Mouse (Mus musculus) forebrain, embryonic 12.5 days (tissue): ENCODE results near the gene Susd2. TPM values are rescaled to one million over a fixed set of nuclear protein-coding genes. Genes with fewer than 3 reads are reported as not detected.

Source experiments
- ATAC-seq: fragments of 200-750 bp; cut with Nextera tagmentation; 2 replicates; pipeline ENCODE4 v1.8.0; 2017; ENCODE audit warnings: moderate TSS enrichment; ENCODE audit not compliant: low FRiP score
- H3K27ac ChIP-seq: fragments of 300-500 bp; sonication (generic); 2 replicates; pipeline ENCODE4 v1.5.1; 2016; ENCODE audit warnings: mild to moderate bottlenecking
- H3K27me3 ChIP-seq: fragments of 300-500 bp; sonication (generic); 2 replicates; pipeline ENCODE4 v1.6.1; 2016; ENCODE audit warnings: mild to moderate bottlenecking
- H3K36me3 ChIP-seq: fragments of 300-500 bp; sonication (generic); replicated peaks from 2 replicates; pipeline ENCODE4 v1.6.1; 2016; ENCODE audit warnings: mild to moderate bottlenecking
- H3K4me1 ChIP-seq: fragments of 300-500 bp; sonication (generic); 2 replicates; pipeline ENCODE4 v1.6.1; 2016
- H3K4me2 ChIP-seq: fragments of 300-500 bp; sonication (generic); 2 replicates; pipeline ENCODE4 v1.6.1; 2016; ENCODE audit warnings: mild to moderate bottlenecking, moderate library complexity
- H3K4me3 ChIP-seq: fragments of 300-500 bp; sonication (generic); replicated peaks from 2 replicates; pipeline ENCODE4 v1.5.1; 2016; ENCODE audit warnings: mild to moderate bottlenecking
- H3K9ac ChIP-seq: fragments of 300-500 bp; sonication (generic); 2 replicates; pipeline ENCODE4 v1.6.1; 2016; ENCODE audit warnings: mild to moderate bottlenecking
- H3K9me3 ChIP-seq: fragments of 300-500 bp; sonication (generic); 2 replicates; pipeline ENCODE4 v1.6.1; 2016
- WGBS: fragments of 180-500 bp; shearing (Covaris S2); methylation state at CpG from one replicate; pipeline ENCODE4 v1.1.7; 2016; 5-methylcytosine and 5-hydroxymethylcytosine counted together
- polyA plus RNA-seq: library from polyadenylated mRNA; unstranded; fragments of >200 nt; fragmentation: Nextera tagmentation; extraction: Ambion mirVana; gene quantifications from 2 replicates; pipeline ENCODE4 v1.2.1, GENCODE M21; 2016

Susd2 gene
- polyA plus RNA-seq, 1 experiment from 2014 or later, result 1.6 TPM

- Histone ChIP-seq H3K4me2 (peak overlapping the region; percentile 100), H3K4me1 (peaks cover 26% of the 10 kb centered on the region), H3K4me3 (peak overlapping the region; percentile 56), H3K27ac (no peak overlapping the region), H3K9me3 (no peaks in the 10 kb centered on the region), H3K27me3 (peaks cover 27% of the 10 kb centered on the region), H3K9ac (peak overlapping the region; percentile 65), H3K36me3 (peaks cover 21% of the 10 kb centered on the region)
- ATAC-seq, result peak; percentile 56
- WGBS, result 2% methylated on average over 22 of the region's 23 CpGs
Measured at GRCm38 (mm10) chr10:75667911-75668270, 24.1 kb upstream of the Susd2 start.

- H3K4me2 ChIP-seq, result peak overlapping the region; percentile 100
- H3K9me3 ChIP-seq, result no peaks in the 10 kb centered on the region
- peaks cover 27% of the 10 kb centered on the region for H3K27me3 ChIP-seq
- peaks cover 21% of the 10 kb centered on the region for H3K36me3 ChIP-seq
- peak overlapping the region; percentile 65 for H3K9ac ChIP-seq
- H3K27ac ChIP-seq, result peak overlapping the region; percentile 54; the same call in 1 of the 2 replicates
- ATAC-seq, result peak; percentile 74
- 1% methylated on average over 62 of the region's 63 CpGs for WGBS
- H3K4me1 ChIP-seq, result peaks cover 26% of the 10 kb centered on the region
- peak overlapping the region; percentile 56 for H3K4me3 ChIP-seq
Measured at GRCm38 (mm10) chr10:75667115-75667910, 23.5 kb upstream of the Susd2 start.

- peak overlapping the region; percentile 100 for H3K4me2 ChIP-seq
- peak overlapping the region; percentile 54 for H3K27ac ChIP-seq
- 35% methylated on average over 4 of the region's 4 CpGs for WGBS
- ATAC-seq, result no peak
- H3K27me3 ChIP-seq, result peaks cover 27% of the 10 kb centered on the region
- peak overlapping the region; percentile 56 for H3K4me3 ChIP-seq
- H3K36me3 ChIP-seq, result peaks cover 27% of the 10 kb centered on the region
- peaks cover 26% of the 10 kb centered on the region for H3K4me1 ChIP-seq
- no peaks in the 10 kb centered on the region for H3K9me3 ChIP-seq
- H3K9ac ChIP-seq, result peak overlapping the region; percentile 65; the same call in 1 of the 2 replicates
Measured at GRCm38 (mm10) chr10:75666451-75667030, 22.7 kb upstream of the Susd2 start.

- no peak overlapping the region for H3K4me3 ChIP-seq
- no peaks in the 10 kb centered on the region for H3K9me3 ChIP-seq
- H3K36me3 ChIP-seq, result peaks cover 25% of the 10 kb centered on the region
- H3K4me2 ChIP-seq, result no peak overlapping the region
- ATAC-seq, result no peak
- H3K4me1 ChIP-seq, result peaks cover 26% of the 10 kb centered on the region
- H3K27me3 ChIP-seq, result peaks cover 26% of the 10 kb centered on the region
- H3K27ac ChIP-seq, result no peak overlapping the region
- 89% methylated on average over 6 of the region's 6 CpGs for WGBS
- H3K9ac ChIP-seq, result no peak overlapping the region
Measured at GRCm38 (mm10) chr10:75664673-75665270, 21.0 kb upstream of the Susd2 start.

- peaks cover 4% of the 10 kb centered on the region; the same call in 1 of the 2 replicates for H3K27me3 ChIP-seq
- H3K36me3 ChIP-seq, result peaks cover 39% of the 10 kb centered on the region
- ATAC-seq, result no peak
- H3K4me2 ChIP-seq, result no peak overlapping the region
- H3K27ac ChIP-seq, result no peak overlapping the region
- peaks cover 17% of the 10 kb centered on the region for H3K4me1 ChIP-seq
- no peaks in the 10 kb centered on the region for H3K9me3 ChIP-seq
- H3K9ac ChIP-seq, result no peak overlapping the region
- 90% methylated on average over 4 of the region's 4 CpGs for WGBS
- H3K4me3 ChIP-seq, result no peak overlapping the region
Measured at GRCm38 (mm10) chr10:75662575-75662974, 18.8 kb upstream of the Susd2 start.

GRCm38 (mm10) chr10:75661876-75662275, 18.1 kb upstream of the Susd2 start:
- Histone ChIP-seq H3K27ac (no peak overlapping the region), H3K4me3 (no peak overlapping the region), H3K36me3 (peaks cover 46% of the 10 kb centered on the region), H3K9ac (no peak overlapping the region), H3K27me3 (0 out of 2 replicates have a peak, but pooled peaks cover 3% of the 10 kb centered on the region), H3K9me3 (no peaks in the 10 kb centered on the region), H3K4me2 (no peak overlapping the region), H3K4me1 (peaks cover 10% of the 10 kb centered on the region)
- ATAC-seq, result no peak
- 92% methylated on average over 3 of the region's 3 CpGs for whole genome bisulfite sequencing

- ATAC-seq, result no peak
- Histone ChIP-seq H3K9ac (no peak overlapping the region), H3K27me3 (0 out of 2 replicates have a peak, but pooled peaks cover 3% of the 10 kb centered on the region), H3K4me3 (no peak overlapping the region), H3K4me2 (no peak overlapping the region), H3K36me3 (peaks cover 51% of the 10 kb centered on the region), H3K4me1 (peaks cover 5% of the 10 kb centered on the region), H3K27ac (no peak overlapping the region), H3K9me3 (no peaks in the 10 kb centered on the region)
- WGBS, result 89% methylated on average over 6 of the region's 6 CpGs
Measured at GRCm38 (mm10) chr10:75661381-75661780, 17.6 kb upstream of the Susd2 start.

GRCm38 (mm10) chr10:75657772-75658171, 14.0 kb upstream of the Susd2 start:
- Histone ChIP-seq H3K27me3 (no peaks in the 10 kb centered on the region), H3K9ac (no peak overlapping the region), H3K4me1 (no peaks in the 10 kb centered on the region), H3K36me3 (peaks cover 81% of the 10 kb centered on the region), H3K9me3 (no peaks in the 10 kb centered on the region), H3K27ac (no peak overlapping the region), H3K4me2 (no peak overlapping the region), H3K4me3 (no peak overlapping the region)
- WGBS, result 95% methylated on average over 7 of the region's 7 CpGs
- ATAC-seq, result no peak

- Histone ChIP-seq H3K4me3 (no peak overlapping the region), H3K27ac (no peak overlapping the region), H3K9ac (no peak overlapping the region), H3K4me1 (no peaks in the 10 kb centered on the region), H3K36me3 (peaks cover 82% of the 10 kb centered on the region), H3K4me2 (no peak overlapping the region), H3K9me3 (no peaks in the 10 kb centered on the region), H3K27me3 (no peaks in the 10 kb centered on the region)
- WGBS, result 93% methylated on average over 5 of the region's 5 CpGs
- ATAC-seq, result no peak
Measured at GRCm38 (mm10) chr10:75657165-75657564, 13.4 kb upstream of the Susd2 start.

- WGBS, result 94% methylated on average over 4 of the region's 4 CpGs
- H3K36me3 ChIP-seq, result peaks cover 96% of the 10 kb centered on the region
Measured at GRCm38 (mm10) chr10:75654053-75654452, 10.2 kb upstream of the Susd2 start.

GRCm38 (mm10) chr10:75651381-75652068, 7.7 kb upstream of the Susd2 start:
- ATAC-seq, result no peak
- peaks cover 94% of the 10 kb centered on the region for H3K36me3 ChIP-seq

More at GRCm38 (mm10) chr10:75654053-75654452, 10.2 kb upstream of the Susd2 start:
- Histone ChIP-seq H3K27me3 (no peaks in the 10 kb centered on the region), H3K9me3 (no peaks in the 10 kb centered on the region), H3K4me2 (no peak overlapping the region), H3K4me3 (no peak overlapping the region), H3K27ac (no peak overlapping the region), H3K4me1 (no peaks in the 10 kb centered on the region), H3K9ac (no peak overlapping the region)
- no peak for ATAC-seq

GRCm38 (mm10) chr10:75650306-75650902, 6.6 kb upstream of the Susd2 start:
- Histone ChIP-seq H3K9ac (no peak overlapping the region), H3K27me3 (no peaks in the 10 kb centered on the region), H3K4me2 (no peak overlapping the region), H3K4me1 (no peaks in the 10 kb centered on the region), H3K36me3 (peaks cover 91% of the 10 kb centered on the region), H3K4me3 (no peak overlapping the region), H3K9me3 (no peaks in the 10 kb centered on the region), H3K27ac (no peak overlapping the region)
- 87% methylated on average over 6 of the region's 6 CpGs for WGBS
- ATAC-seq, result no peak

More at GRCm38 (mm10) chr10:75651381-75652068, 7.7 kb upstream of the Susd2 start:
- Histone ChIP-seq H3K27me3 (no peaks in the 10 kb centered on the region), H3K9ac (no peak overlapping the region), H3K4me1 (no peaks in the 10 kb centered on the region), H3K9me3 (no peaks in the 10 kb centered on the region), H3K27ac (no peak overlapping the region), H3K4me3 (no peak overlapping the region), H3K4me2 (no peak overlapping the region)
- 95% methylated on average over 16 of the region's 16 CpGs for WGBS
